Mouse (Mus musculus) erythroblast, embryonic 14.5 days (primary cell): ENCODE data around the gene Trim42.

Experiments used
- GATA1 ChIP-seq: IDR thresholded peaks from 2 replicates; pipeline ENCODE4 v1.6.1; 2012; ENCODE audit warnings: low read length, inconsistent platforms, mixed read lengths
- TAL1 ChIP-seq: IDR thresholded peaks from 3 replicates; pipeline ENCODE4 v1.6.1; 2012; ENCODE audit warnings: low read length, inconsistent platforms, mixed read lengths

DNA sequence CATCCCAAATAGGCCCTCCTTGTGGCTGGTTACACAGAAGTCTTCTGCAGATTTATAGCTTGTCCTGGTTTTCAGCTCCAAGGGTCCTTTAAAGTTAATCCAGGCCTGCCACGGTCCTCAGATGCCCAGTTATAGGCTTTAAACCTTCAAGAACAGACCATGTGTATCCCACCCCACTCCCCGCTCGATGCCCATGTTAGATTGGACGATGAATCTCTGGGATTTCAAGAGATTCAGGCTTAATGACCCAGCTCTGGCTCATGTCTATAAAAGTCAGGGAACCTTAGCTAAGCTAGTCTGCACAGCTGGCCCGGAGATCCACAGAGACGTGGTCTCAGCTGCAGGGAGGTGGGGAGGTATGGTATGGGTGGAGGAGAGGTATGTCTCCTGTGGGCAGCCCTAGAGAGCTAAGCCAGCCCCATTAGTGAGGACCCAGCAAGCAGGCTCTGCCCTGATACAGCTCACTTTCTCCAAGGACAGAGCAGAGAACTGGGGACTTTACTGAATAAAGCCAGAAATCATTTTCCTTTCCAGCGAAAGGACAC is 60.2 kb downstream of the Trim42 start:
- TF ChIP-seq TAL1, result no peak
- TF ChIP-seq GATA1, result no peak
